Mouse (Mus musculus) stomach, postnatal 0 days (tissue): ENCODE measurements around the gene Pogk.

Experiments used
- CTCF ChIP-seq: IDR thresholded peaks from 2 replicates; pipeline ENCODE4 v1.5.1; 2016; ENCODE audit warnings: antibody characterized with exemption, low read depth, mild to moderate bottlenecking, moderate library complexity
- EP300 ChIP-seq: optimal IDR thresholded peaks from 2 replicates; pipeline ENCODE3; 2016; ENCODE audit warnings: antibody characterized with exemption

GRCm38 (mm10) chr1:166384614-166385013 is 25.0 kb downstream of the Pogk start:
- TF ChIP-seq CTCF (no peak), EP300 (no peak)
